Mouse (Mus musculus): ENCODE measurements around the gene Axin1. TPM values are rescaled to one million over a fixed set of nuclear protein-coding genes. Genes with fewer than 3 reads are reported as not detected.

The Axin1 gene
- polyA plus RNA-seq, 1 experiment from 2014 or later: 12.1 TPM

GRCm38 (mm10) chr17:26124560-26124959 is 13.9 kb upstream of the Axin1 start:
- ATAC-seq: no peak

GRCm38 (mm10) chr17:26125226-26125625 is 13.3 kb upstream of the Axin1 start:
- WGBS: 88% methylated on average over 10 of the region's 10 CpGs
- Histone ChIP-seq H3K9me3 (replicated peaks) (no peaks in the 10 kb centered on the region), H3K27me3 (no peaks in the 10 kb centered on the region), H3K4me2 (0 out of 2 replicates have a peak overlapping the region, but pooled peaks have one; percentile 80), H3K9ac (no peak overlapping the region), H3K27ac (no peak overlapping the region), H3K36me3 (ENCODE audit: poor library complexity, severe bottlenecking) (peaks cover 53% of the 10 kb centered on the region), H3K4me3 (no peak overlapping the region), H3K4me1 (peaks cover 22% of the 10 kb centered on the region)
- ATAC-seq: no peak

More at GRCm38 (mm10) chr17:26124560-26124959, 13.9 kb upstream of the Axin1 start:
- H3K27me3 ChIP-seq: peaks cover 5% of the 10 kb centered on the region; the same call in 1 of the 2 replicates
- 91% methylated on average over 7 of the region's 7 CpGs for WGBS
- H3K27ac ChIP-seq: no peak overlapping the region
- H3K36me3 ChIP-seq (ENCODE audit: poor library complexity, severe bottlenecking): peaks cover 46% of the 10 kb centered on the region
- H3K9ac ChIP-seq: peak overlapping the region; percentile 90
- H3K4me3 ChIP-seq: peak overlapping the region; percentile 92
- peak overlapping the region; percentile 80 for H3K4me2 ChIP-seq
- peaks cover 22% of the 10 kb centered on the region for H3K4me1 ChIP-seq
- no peaks in the 10 kb centered on the region for H3K9me3 ChIP-seq (replicated peaks)

GRCm38 (mm10) chr17:26131062-26131732 is 7.3 kb upstream of the Axin1 start:
- WGBS: 68% methylated on average over 18 of the region's 18 CpGs
- H3K27me3 ChIP-seq: no peaks in the 10 kb centered on the region
- peak overlapping the region; percentile 6 for H3K4me3 ChIP-seq
- ATAC-seq: peak; percentile 59; the same call in 1 of the 2 replicates
- H3K9ac ChIP-seq: no peak overlapping the region
- 0 out of 2 replicates have a peak overlapping the region, but pooled peaks have one; percentile 6 for H3K4me2 ChIP-seq
- no peaks in the 10 kb centered on the region for H3K9me3 ChIP-seq (replicated peaks)
- peaks cover 66% of the 10 kb centered on the region for H3K36me3 ChIP-seq (ENCODE audit: poor library complexity, severe bottlenecking)
- 0 out of 2 replicates have a peak overlapping the region, but pooled peaks have one; percentile 41 for H3K27ac ChIP-seq
- no peaks in the 10 kb centered on the region for H3K4me1 ChIP-seq

GRCm38 (mm10) chr17:26131856-26132853 is 6.3 kb upstream of the Axin1 start:
- no peaks in the 10 kb centered on the region for H3K9me3 ChIP-seq (replicated peaks)
- H3K27ac ChIP-seq: peak overlapping the region; percentile 20; the same call in 1 of the 2 replicates
- H3K27me3 ChIP-seq: no peaks in the 10 kb centered on the region
- H3K4me2 ChIP-seq: peak overlapping the region; percentile 6; the same call in 1 of the 2 replicates
- WGBS: 69% methylated on average over 18 of the region's 18 CpGs
- peak overlapping the region; percentile 6 for H3K4me3 ChIP-seq
- peak; percentile 55 for ATAC-seq
- H3K36me3 ChIP-seq (ENCODE audit: poor library complexity, severe bottlenecking): peaks cover 56% of the 10 kb centered on the region
- no peak overlapping the region for H3K9ac ChIP-seq
- no peaks in the 10 kb centered on the region; the same call in 1 of the 2 replicates for H3K4me1 ChIP-seq

- 89% methylated on average over 11 of the region's 11 CpGs for WGBS
- no peak overlapping the region; the same call in 1 of the 2 replicates for H3K9ac ChIP-seq
- H3K27me3 ChIP-seq: no peaks in the 10 kb centered on the region
- no peak overlapping the region for H3K27ac ChIP-seq
- no peak overlapping the region for H3K4me3 ChIP-seq
- no peak overlapping the region for H3K4me2 ChIP-seq
- H3K9me3 ChIP-seq (replicated peaks): no peaks in the 10 kb centered on the region
- H3K4me1 ChIP-seq: peaks cover 31% of the 10 kb centered on the region
- no peak for ATAC-seq
- peaks cover 5% of the 10 kb centered on the region for H3K36me3 ChIP-seq (ENCODE audit: poor library complexity, severe bottlenecking)
Observed at GRCm38 (mm10) chr17:26137106-26137750, 1.3 kb upstream of the Axin1 start.

GRCm38 (mm10) chr17:26137751-26138130 is 747 bp upstream of the Axin1 start:
- Histone ChIP-seq H3K27ac (peak overlapping the region; percentile 93), H3K27me3 (no peaks in the 10 kb centered on the region), H3K9me3 (replicated peaks) (no peaks in the 10 kb centered on the region), H3K4me1 (peaks cover 31% of the 10 kb centered on the region), H3K36me3 (ENCODE audit: poor library complexity, severe bottlenecking) (peaks cover 9% of the 10 kb centered on the region), H3K9ac (peak overlapping the region; percentile 54), H3K4me3 (peak overlapping the region; percentile 94), H3K4me2 (peak overlapping the region; percentile 89)
- 72% methylated on average over 2 of the region's 2 CpGs for WGBS
- ATAC-seq: 0 out of 2 replicates have a peak, but pooled peaks have one; percentile 1

GRCm38 (mm10) chr17:26138901-26139381 is 453 bp downstream of the Axin1 start:
- ATAC-seq: peak; percentile 71
- peaks cover 18% of the 10 kb centered on the region for H3K36me3 ChIP-seq (ENCODE audit: poor library complexity, severe bottlenecking)
- no peaks in the 10 kb centered on the region for H3K9me3 ChIP-seq (replicated peaks)
- H3K9ac ChIP-seq: peak overlapping the region; percentile 98
- no peaks in the 10 kb centered on the region for H3K27me3 ChIP-seq
- WGBS: under 1% methylated on average over 56 of the region's 58 CpGs
- H3K27ac ChIP-seq: peak overlapping the region; percentile 93
- peak overlapping the region; percentile 89 for H3K4me2 ChIP-seq
- peak overlapping the region; percentile 94 for H3K4me3 ChIP-seq
- peaks cover 31% of the 10 kb centered on the region for H3K4me1 ChIP-seq

- H3K9ac ChIP-seq: no peak overlapping the region
Observed at GRCm38 (mm10) chr17:26142796-26143195, 4.3 kb downstream of the Axin1 start.

GRCm38 (mm10) chr17:26143386-26143785 is 4.9 kb downstream of the Axin1 start:
- 95% methylated on average over 5 of the region's 5 CpGs for WGBS
- Histone ChIP-seq H3K9me3 (replicated peaks) (no peaks in the 10 kb centered on the region), H3K9ac (no peak overlapping the region), H3K36me3 (ENCODE audit: poor library complexity, severe bottlenecking) (peaks cover 48% of the 10 kb centered on the region), H3K27me3 (no peaks in the 10 kb centered on the region), H3K4me1 (peaks cover 22% of the 10 kb centered on the region), H3K4me3 (no peak overlapping the region), H3K4me2 (no peak overlapping the region), H3K27ac (no peak overlapping the region)
- ATAC-seq: no peak

More at GRCm38 (mm10) chr17:26142796-26143195, 4.3 kb downstream of the Axin1 start:
- Histone ChIP-seq H3K27ac (no peak overlapping the region), H3K27me3 (no peaks in the 10 kb centered on the region), H3K4me3 (no peak overlapping the region), H3K4me1 (peaks cover 27% of the 10 kb centered on the region), H3K9me3 (replicated peaks) (no peaks in the 10 kb centered on the region), H3K4me2 (no peak overlapping the region), H3K36me3 (ENCODE audit: poor library complexity, severe bottlenecking) (peaks cover 43% of the 10 kb centered on the region)
- 91% methylated on average over 4 of the region's 4 CpGs for WGBS
- no peak for ATAC-seq

- no peak overlapping the region for H3K4me2 ChIP-seq
- 82% methylated on average over 2 of the region's 2 CpGs for WGBS
- H3K9me3 ChIP-seq (replicated peaks): no peaks in the 10 kb centered on the region
- H3K27ac ChIP-seq: no peak overlapping the region
- peaks cover 77% of the 10 kb centered on the region for H3K36me3 ChIP-seq (ENCODE audit: poor library complexity, severe bottlenecking)
- H3K9ac ChIP-seq: no peak overlapping the region
- H3K27me3 ChIP-seq: no peaks in the 10 kb centered on the region
- no peak for ATAC-seq
- no peaks in the 10 kb centered on the region for H3K4me1 ChIP-seq
- no peak overlapping the region for H3K4me3 ChIP-seq
Observed at GRCm38 (mm10) chr17:26149056-26149455, 10.6 kb downstream of the Axin1 start.

GRCm38 (mm10) chr17:26151886-26152630 is 13.6 kb downstream of the Axin1 start:
- Histone ChIP-seq H3K27ac (no peak overlapping the region), H3K4me2 (no peak overlapping the region), H3K9ac (no peak overlapping the region), H3K4me1 (no peaks in the 10 kb centered on the region), H3K9me3 (replicated peaks) (no peaks in the 10 kb centered on the region), H3K36me3 (ENCODE audit: poor library complexity, severe bottlenecking) (peaks cover 73% of the 10 kb centered on the region), H3K27me3 (no peaks in the 10 kb centered on the region), H3K4me3 (no peak overlapping the region)
- 98% methylated on average over 2 of the region's 2 CpGs for WGBS
- ATAC-seq: no peak
